Mouse (Mus musculus): ENCODE data around the gene Slc25a35. TPM values are rescaled to one million over a fixed set of nuclear protein-coding genes. Genes with fewer than 3 reads are reported as not detected.
A peak's percentile ranks its signal among the peaks of the same experiment; 100 is the strongest.
"Not testable (repeated sequence)": the region's sequence is repeated elsewhere in the genome, so short reads cannot be mapped to it uniquely, and the experiment has no call there.

Slc25a35 gene
- total RNA-seq, 1 experiment from 2014 or later, result 2.3 TPM

GRCm38 (mm10) chr11:68956107-68956506 lies 11.8 kb upstream of the Slc25a35 start:
- ATAC-seq (replicated peaks in 1 of 2; ENCODE audit: insufficient read depth in 1 of 2, low FRiP score in 2 of 2, low TSS enrichment in 1 of 2, low read depth in 1 of 2, poor library complexity in 2 of 2, severe bottlenecking in 2 of 2), result no peak

GRCm38 (mm10) chr11:68956697-68957096 lies 11.2 kb upstream of the Slc25a35 start:
- ATAC-seq (replicated peaks in 1 of 2; ENCODE audit: insufficient read depth in 1 of 2, low FRiP score in 2 of 2, low TSS enrichment in 1 of 2, low read depth in 1 of 2, poor library complexity in 2 of 2, severe bottlenecking in 2 of 2), result no peak

- no peak for ATAC-seq (replicated peaks in 1 of 2; ENCODE audit: insufficient read depth in 1 of 2, low FRiP score in 2 of 2, low TSS enrichment in 1 of 2, low read depth in 1 of 2, poor library complexity in 2 of 2, severe bottlenecking in 2 of 2)
These were observed 10.6 kb upstream of the Slc25a35 start, which contains the start of gene Arhgef15 for GRCm38 (mm10) chr11:68957308-68957707. Gene Arhgef15 (minus strand): TSS chr11:68957480.

DNA sequence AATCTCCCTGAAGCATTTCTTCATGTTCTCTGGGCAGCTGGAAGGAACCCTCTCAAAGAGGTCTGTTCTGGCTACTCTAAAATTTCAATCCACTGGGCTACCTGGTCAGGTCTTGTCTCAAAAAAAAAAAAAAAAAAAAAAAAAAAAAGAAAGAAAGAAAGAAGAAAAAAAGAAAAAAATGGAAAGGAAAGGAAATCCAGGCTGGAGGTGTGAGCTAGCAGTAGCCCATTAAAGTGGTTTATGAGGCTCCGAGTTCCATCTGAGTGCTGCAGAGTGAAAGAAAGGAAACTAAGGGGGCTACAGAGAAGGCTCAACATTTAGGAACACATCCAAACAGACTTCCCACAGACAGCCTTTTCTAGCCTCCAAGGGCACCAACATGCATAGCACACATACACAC lies 10.0 kb upstream of the Slc25a35 start:
- no peak for ATAC-seq (replicated peaks in 1 of 2; ENCODE audit: insufficient read depth in 1 of 2, low FRiP score in 2 of 2, low TSS enrichment in 1 of 2, low read depth in 1 of 2, poor library complexity in 2 of 2, severe bottlenecking in 2 of 2)

DNA sequence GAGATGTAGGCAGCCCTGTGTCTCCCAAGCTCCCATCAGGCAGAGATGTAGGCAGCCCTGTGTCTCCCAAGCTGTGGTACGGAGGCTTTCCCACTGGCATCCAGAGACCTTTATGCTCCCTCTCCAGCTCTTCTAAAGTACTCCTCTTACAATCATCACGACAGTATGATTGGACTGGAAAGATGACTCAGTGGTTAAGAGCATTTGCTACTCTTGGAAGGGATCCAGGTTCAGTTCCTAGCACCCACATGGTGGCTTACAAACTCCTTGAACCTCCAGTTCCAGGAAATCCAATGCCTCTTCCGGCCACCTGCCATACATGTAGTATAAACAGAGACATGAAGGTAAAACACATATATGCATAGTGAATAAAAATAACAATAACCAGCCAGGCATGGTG lies 6.3 kb upstream of the Slc25a35 start:
- no peak for ATAC-seq (replicated peaks in 1 of 2; ENCODE audit: insufficient read depth in 1 of 2, low FRiP score in 2 of 2, low TSS enrichment in 1 of 2, low read depth in 1 of 2, poor library complexity in 2 of 2, severe bottlenecking in 2 of 2)

- not testable (repeated sequence) for ATAC-seq (replicated peaks in 1 of 2; ENCODE audit: insufficient read depth in 1 of 2, low FRiP score in 2 of 2, low TSS enrichment in 1 of 2, low read depth in 1 of 2, poor library complexity in 2 of 2, severe bottlenecking in 2 of 2)
These were observed 5.8 kb upstream of the Slc25a35 start for GRCm38 (mm10) chr11:68962159-68962558.

DNA sequence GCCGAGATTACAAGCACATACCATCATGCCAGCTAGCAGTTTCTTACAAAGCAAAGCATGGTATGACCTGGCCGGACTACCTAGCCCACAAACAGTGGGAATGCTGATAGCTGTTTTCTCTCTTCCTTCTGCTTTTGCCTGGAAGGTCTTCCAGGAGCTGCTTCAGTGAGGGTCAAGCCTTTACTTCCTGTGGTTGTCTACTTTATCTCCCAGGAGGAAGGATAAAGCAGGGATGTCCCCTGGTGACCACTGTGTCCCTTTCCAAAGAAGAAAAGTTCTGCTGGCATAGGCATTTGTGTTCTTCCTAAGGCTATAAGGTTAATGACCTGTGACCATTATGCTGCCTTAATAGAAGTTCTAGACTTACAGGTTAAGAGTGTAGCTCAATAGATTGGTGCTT lies 4.5 kb upstream of the Slc25a35 start:
- ATAC-seq (replicated peaks in 1 of 2; ENCODE audit: insufficient read depth in 1 of 2, low FRiP score in 2 of 2, low TSS enrichment in 1 of 2, low read depth in 1 of 2, poor library complexity in 2 of 2, severe bottlenecking in 2 of 2), result no peak

DNA sequence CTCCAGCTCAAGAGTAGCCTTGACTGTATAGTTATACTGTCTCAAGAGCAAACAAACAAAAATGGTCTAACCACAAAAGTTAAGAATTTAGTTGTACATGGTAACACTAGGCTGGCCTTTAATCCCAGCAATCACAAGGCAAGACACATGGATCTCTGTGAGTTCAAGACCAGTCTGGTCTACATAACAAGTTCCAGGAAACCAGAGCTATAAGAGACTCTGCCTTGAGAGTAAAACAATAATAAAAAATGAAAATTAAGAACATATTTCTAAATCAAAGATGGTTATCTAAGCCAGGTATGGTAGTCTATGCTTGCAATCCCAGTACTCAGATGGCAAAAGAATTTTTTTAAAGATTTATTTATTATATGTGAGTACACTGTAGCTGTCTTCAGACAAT lies 2.9 kb upstream of the Slc25a35 start:
- no peak for ATAC-seq (replicated peaks in 1 of 2; ENCODE audit: insufficient read depth in 1 of 2, low FRiP score in 2 of 2, low TSS enrichment in 1 of 2, low read depth in 1 of 2, poor library complexity in 2 of 2, severe bottlenecking in 2 of 2)

- ATAC-seq (replicated peaks in 1 of 2; ENCODE audit: insufficient read depth in 1 of 2, low FRiP score in 2 of 2, low TSS enrichment in 1 of 2, low read depth in 1 of 2, poor library complexity in 2 of 2, severe bottlenecking in 2 of 2), result no peak
These were observed 2.1 kb upstream of the Slc25a35 start for GRCm38 (mm10) chr11:68965845-68966244.

DNA sequence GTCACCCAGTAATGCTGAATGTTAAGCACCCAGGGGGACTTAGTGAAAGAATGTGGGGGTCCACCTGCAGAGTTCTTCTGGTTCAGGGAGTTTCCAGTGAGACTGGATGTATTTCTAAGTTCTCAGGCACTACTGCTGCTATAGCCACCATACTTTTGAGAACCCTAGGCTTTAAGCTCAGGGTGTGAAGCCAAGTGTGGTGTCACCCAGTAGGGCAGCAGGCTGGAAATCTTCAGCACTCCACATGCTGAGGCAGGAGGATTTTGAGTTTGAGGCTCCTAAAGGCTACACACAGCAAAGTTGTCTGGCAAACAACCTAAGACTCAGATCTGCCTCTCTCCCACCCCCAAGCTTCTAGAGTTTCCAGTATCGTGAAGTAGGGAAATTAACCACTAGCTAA lies 1.4 kb upstream of the Slc25a35 start:
- ATAC-seq (replicated peaks in 1 of 2; ENCODE audit: insufficient read depth in 1 of 2, low FRiP score in 2 of 2, low TSS enrichment in 1 of 2, low read depth in 1 of 2, poor library complexity in 2 of 2, severe bottlenecking in 2 of 2), result no peak

DNA sequence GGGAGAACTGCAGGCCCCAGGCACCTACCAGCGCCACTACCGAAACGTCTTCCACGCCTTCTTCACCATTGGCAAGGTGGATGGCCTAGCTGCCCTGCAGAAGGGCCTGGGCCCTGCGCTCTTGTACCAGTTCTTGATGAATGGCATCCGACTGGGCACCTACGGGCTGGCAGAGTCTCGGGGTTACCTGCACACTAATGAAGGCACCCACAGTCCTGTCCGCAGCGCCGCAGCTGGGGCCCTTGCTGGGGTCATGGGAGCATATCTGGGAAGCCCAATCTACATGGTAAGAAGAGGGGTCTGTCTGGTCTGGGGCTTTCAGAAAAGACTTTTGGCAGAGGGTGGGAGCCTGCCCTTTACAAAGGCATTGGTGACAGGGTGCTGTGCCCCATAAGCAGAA lies 821 bp downstream of the Slc25a35 start:
- ATAC-seq (replicated peaks in 1 of 2; ENCODE audit: insufficient read depth in 1 of 2, low FRiP score in 2 of 2, low TSS enrichment in 1 of 2, low read depth in 1 of 2, poor library complexity in 2 of 2, severe bottlenecking in 2 of 2), result no peak

DNA sequence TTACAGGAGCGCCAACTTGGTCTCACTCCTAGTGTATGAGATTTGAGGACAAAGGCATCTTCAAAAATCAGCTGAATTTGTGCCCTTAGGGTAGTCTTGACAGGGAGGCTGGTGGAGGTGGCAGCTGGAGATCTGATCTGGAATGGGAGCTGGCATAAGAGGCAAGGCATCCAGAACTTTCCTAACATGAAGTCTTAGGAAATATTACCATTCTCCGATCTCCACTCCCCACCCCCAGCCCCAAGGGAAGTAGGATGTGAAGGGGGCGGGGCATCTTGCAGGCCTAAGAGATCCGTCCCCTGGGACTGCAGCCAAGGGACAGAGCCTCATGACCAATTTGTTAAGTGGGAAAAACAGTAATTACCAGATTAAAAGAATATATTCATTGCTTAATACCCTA lies 2.3 kb downstream of the Slc25a35 start:
- no peak for ATAC-seq (replicated peaks in 1 of 2; ENCODE audit: insufficient read depth in 1 of 2, low FRiP score in 2 of 2, low TSS enrichment in 1 of 2, low read depth in 1 of 2, poor library complexity in 2 of 2, severe bottlenecking in 2 of 2)

DNA sequence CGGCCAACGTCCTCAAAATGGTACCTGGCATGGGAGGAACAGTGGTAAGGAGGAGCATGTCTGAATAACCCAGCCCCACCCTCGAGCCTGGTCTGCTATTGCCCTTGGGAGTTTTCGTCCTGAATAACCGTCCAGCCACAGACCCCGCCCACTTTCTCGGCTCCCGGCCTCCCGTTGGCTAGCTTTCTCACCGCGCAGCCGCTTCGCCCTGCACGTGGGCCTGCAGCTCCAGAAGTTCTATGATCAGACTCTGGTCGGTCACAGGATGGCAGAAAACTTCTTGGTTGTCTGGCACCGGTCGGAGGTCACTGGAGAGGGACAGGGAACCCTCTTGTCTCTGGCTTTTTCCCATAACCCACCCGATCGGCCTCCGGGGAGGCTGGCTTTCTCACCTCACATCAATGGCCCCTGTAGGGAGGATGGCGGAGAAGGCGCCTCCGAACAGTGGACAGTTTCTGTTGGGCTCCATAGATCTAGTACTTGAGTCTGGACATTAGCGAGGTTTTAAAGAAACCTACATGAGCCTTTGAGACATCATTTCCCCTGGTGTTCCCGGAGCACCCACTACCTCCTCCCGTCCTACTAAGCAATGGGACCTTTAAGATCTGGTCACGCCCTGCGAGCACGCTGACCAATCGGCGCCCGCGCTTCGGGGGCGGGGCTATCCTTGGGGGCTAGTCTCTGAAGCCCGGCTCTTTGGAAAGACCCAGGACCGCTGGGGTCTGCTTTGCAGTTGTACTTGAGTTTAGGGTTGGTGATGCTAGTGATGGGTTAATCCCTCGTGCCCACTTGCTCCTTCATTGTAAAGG lies 5.5 kb downstream of the Slc25a35 start:
- peak; percentile 91 to 93 for ATAC-seq (replicated peaks in 1 of 2; ENCODE audit: insufficient read depth in 1 of 2, low FRiP score in 2 of 2, low TSS enrichment in 1 of 2, low read depth in 1 of 2, poor library complexity in 2 of 2, severe bottlenecking in 2 of 2)

DNA sequence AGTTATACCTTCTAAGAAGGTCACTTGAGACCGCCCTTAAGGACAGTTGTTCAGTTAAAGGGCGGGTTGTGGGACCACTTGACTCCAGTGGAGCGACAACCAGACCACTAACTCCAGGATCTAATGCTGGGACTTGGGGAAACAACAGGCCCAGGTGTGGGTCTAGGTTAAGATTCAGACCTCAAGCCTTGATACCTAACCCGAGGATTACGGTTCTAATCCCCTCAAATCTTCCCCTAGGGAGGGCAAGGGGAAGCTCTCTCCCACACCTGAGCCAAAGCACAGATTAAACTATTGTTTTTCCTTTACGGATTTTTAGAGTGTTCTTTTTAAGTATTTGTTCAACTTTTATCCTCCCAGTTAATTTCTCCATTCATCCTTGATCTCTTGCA lies 6.1 kb downstream of the Slc25a35 start:
- no peak for ATAC-seq (replicated peaks in 1 of 2; ENCODE audit: insufficient read depth in 1 of 2, low FRiP score in 2 of 2, low TSS enrichment in 1 of 2, low read depth in 1 of 2, poor library complexity in 2 of 2, severe bottlenecking in 2 of 2)

- no peak for ATAC-seq (replicated peaks in 1 of 2; ENCODE audit: insufficient read depth in 1 of 2, low FRiP score in 2 of 2, low TSS enrichment in 1 of 2, low read depth in 1 of 2, poor library complexity in 2 of 2, severe bottlenecking in 2 of 2)
These were observed 7.2 kb downstream of the Slc25a35 start, which contains the start of gene Rangrf for GRCm38 (mm10) chr11:68975085-68975484. Gene Rangrf (minus strand): TSS chr11:68975185.

DNA sequence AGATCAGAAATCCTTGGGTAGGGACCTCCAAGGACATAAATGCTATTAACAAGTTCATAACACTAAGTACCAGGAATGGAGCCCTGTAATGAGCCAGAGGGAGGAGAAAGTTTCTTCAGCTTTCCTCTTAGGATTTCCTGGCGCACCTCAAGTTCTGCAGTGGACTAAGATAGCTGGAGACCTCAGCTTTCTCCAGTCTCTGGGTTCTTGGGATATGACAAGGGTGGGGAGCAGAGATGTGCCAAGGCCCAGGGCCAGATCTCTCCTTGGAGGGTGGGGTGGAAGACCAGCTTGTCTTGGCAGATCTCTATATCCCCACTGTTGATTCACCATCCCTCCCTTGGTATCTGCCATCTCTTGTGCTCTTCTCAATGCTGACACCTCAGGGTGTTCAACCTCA lies 7.7 kb downstream of the Slc25a35 start:
- no peak for ATAC-seq (replicated peaks in 1 of 2; ENCODE audit: insufficient read depth in 1 of 2, low FRiP score in 2 of 2, low TSS enrichment in 1 of 2, low read depth in 1 of 2, poor library complexity in 2 of 2, severe bottlenecking in 2 of 2)

- ATAC-seq (replicated peaks in 1 of 2; ENCODE audit: insufficient read depth in 1 of 2, low FRiP score in 2 of 2, low TSS enrichment in 1 of 2, low read depth in 1 of 2, poor library complexity in 2 of 2, severe bottlenecking in 2 of 2), result peak; percentile 76 to 78
These were observed 11.4 kb downstream of the Slc25a35 start for GRCm38 (mm10) chr11:68979320-68979733.

DNA sequence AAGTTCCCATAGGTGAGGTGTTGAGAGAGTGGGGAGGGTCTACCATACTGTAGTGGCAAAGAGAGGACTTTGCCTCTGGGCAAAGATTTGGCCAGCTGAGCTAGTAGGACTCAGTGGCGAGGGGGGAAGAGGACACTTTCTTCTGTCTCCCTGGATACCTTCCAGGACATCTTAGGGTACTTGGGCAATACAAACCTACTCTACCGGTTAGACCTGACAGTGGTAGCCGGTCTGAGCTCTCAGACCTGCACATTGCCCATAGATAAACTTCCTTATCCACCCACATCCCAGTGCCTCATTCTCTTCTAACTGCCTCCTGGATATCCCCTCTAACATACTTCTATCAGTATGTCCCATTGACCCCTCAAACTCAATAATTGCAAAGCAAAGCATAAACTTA lies 13.0 kb downstream of the Slc25a35 start:
- no peak for ATAC-seq (replicated peaks in 1 of 2; ENCODE audit: insufficient read depth in 1 of 2, low FRiP score in 2 of 2, low TSS enrichment in 1 of 2, low read depth in 1 of 2, poor library complexity in 2 of 2, severe bottlenecking in 2 of 2)

Measured in hematopoietic stem cell, adult 5-6 weeks (primary cell).